ENCODE assay signal across 8 mouse cellular contexts in genomic region chr2:165070096-165070816, GRCm38 (mm10). TPM values are rescaled to one million over a fixed set of nuclear protein-coding genes. Genes with fewer than 3 reads are reported as not detected.
A peak's percentile ranks its signal among the peaks of the same experiment; 100 is the strongest.
DNase-seq lines count a peak whose midpoint lies in the region; ATAC-seq lines count a peak whose summit lies in the region.
"Had no signal": no experiment of that assay in that cellular context is flagged by ENCODE, and none has a peak within 500 bp of the region (broad histone marks: within the 10 kb centered on the region; RNA-seq: fewer than 3 reads in every experiment).

No protein-coding gene starts in this region.

- 0 out of 2 replicates have a peak overlapping the region, but pooled peaks have one; percentile 16 for H3K9ac ChIP-seq in forebrain, embryonic 13.5 days
- 0 out of 2 replicates have a peak overlapping the region, but pooled peaks have one; percentile 35 for H3K9ac ChIP-seq in hindbrain, embryonic 12.5 days
- H3K9ac ChIP-seq: liver, embryonic 15.5 days had no signal

- 19% methylated on average over 20 of the region's 23 CpGs for WGBS in forebrain, embryonic 13.5 days
- 23% methylated on average over 23 of the region's 23 CpGs for WGBS in hindbrain, embryonic 12.5 days

- H3K9me3 ChIP-seq in forebrain, embryonic 13.5 days (replicated peaks), result no peaks in the 10 kb centered on the region
- H3K9me3 ChIP-seq in hindbrain, embryonic 12.5 days (replicated peaks), result no peaks in the 10 kb centered on the region
- H3K9me3 ChIP-seq: liver, embryonic 15.5 days had no signal

- H3K4me1 ChIP-seq in forebrain, embryonic 13.5 days, result peaks cover 32% of the 10 kb centered on the region
- H3K4me1 ChIP-seq in hindbrain, embryonic 12.5 days, result peaks cover 9% of the 10 kb centered on the region
- H3K4me1 ChIP-seq: liver, embryonic 15.5 days had no signal

- peak overlapping the region; percentile 37 for H3K4me2 ChIP-seq in forebrain, embryonic 13.5 days
- peak overlapping the region; percentile 36 for H3K4me2 ChIP-seq in hindbrain, embryonic 12.5 days (replicated peaks)
- H3K4me2 ChIP-seq: liver, embryonic 15.5 days had no signal

- no peak; the same call in 1 of the 2 replicates for ATAC-seq in forebrain, embryonic 13.5 days
- peak; percentile 33; the same call in 1 of the 2 replicates for ATAC-seq in hindbrain, embryonic 12.5 days (ENCODE audit: low FRiP score)

- H3K4me3 ChIP-seq in forebrain, embryonic 13.5 days, result no peak overlapping the region
- no peak overlapping the region; the same call in 1 of the 2 replicates for H3K4me3 ChIP-seq in hindbrain, embryonic 12.5 days
- H3K4me3 ChIP-seq: liver, embryonic 15.5 days had no signal

- no peaks in the 10 kb centered on the region for H3K36me3 ChIP-seq in forebrain, embryonic 13.5 days (ENCODE audit: poor library complexity, severe bottlenecking)
- no peaks in the 10 kb centered on the region for H3K36me3 ChIP-seq in hindbrain, embryonic 12.5 days
- H3K36me3 ChIP-seq: liver, embryonic 15.5 days had no signal

- peaks cover 35% of the 10 kb centered on the region for H3K27me3 ChIP-seq in forebrain, embryonic 13.5 days
- H3K27me3 ChIP-seq in hindbrain, embryonic 12.5 days, result peaks cover 41% of the 10 kb centered on the region

- no peak overlapping the region for H3K27ac ChIP-seq in forebrain, embryonic 13.5 days
- H3K27ac ChIP-seq in hindbrain, embryonic 12.5 days, result no peak overlapping the region
- H3K27ac ChIP-seq: liver, embryonic 15.5 days had no signal

- DNase-seq in NIH3T3 (ENCODE audit: low read depth), result peak; percentile 84
- peak; percentile 26 for DNase-seq in c-Kit-positive CD71-negative TER-119-negative erythroid progenitor cells, embryonic 14.5 days (ENCODE audit: low read depth)
- DNase-seq in layer of hippocampus, postnatal 10 days (ENCODE audit: low spot score in 2 of 2), result peak; percentile 82 to 84
- peak; percentile 67 to 80 for DNase-seq in lung, postnatal 4 days
- DNase-seq in right cerebral cortex, postnatal 25 days, result peak; percentile 63

RNA-seq across cellular contexts. Expression of gene Cd40, which starts 14.8 kb away (rescaled TPM):
- polyA plus RNA-seq in forebrain, embryonic 13.5 days (2015; fragmentation: Nextera tagmentation; extraction: Ambion mirVana), result 5.4 and 6.6 TPM in 2 replicates
- 5.4 and 6.8 TPM in 2 replicates for polyA plus RNA-seq in hindbrain, embryonic 12.5 days (2016; fragmentation: Nextera tagmentation; extraction: Ambion mirVana)
- total RNA-seq in layer of hippocampus, postnatal 10 days (2021), result 1 to 10 TPM; 1.5 to 3.8 TPM

RNA-seq across cellular contexts. Expression of gene 1700025C18Rik, which starts 20.3 kb away (rescaled TPM):
- polyA plus RNA-seq in forebrain, embryonic 13.5 days (2015; fragmentation: Nextera tagmentation; extraction: Ambion mirVana), result not detected in 2 replicates
- not detected in 2 replicates for polyA plus RNA-seq in hindbrain, embryonic 12.5 days (2016; fragmentation: Nextera tagmentation; extraction: Ambion mirVana)
- total RNA-seq in layer of hippocampus, postnatal 10 days (2021), result not detected
- polyA plus RNA-seq: liver, embryonic 15.5 days had no signal

RNA-seq across cellular contexts. Expression of gene Ncoa5, which starts 35.6 kb away (rescaled TPM):
- polyA plus RNA-seq in forebrain, embryonic 13.5 days (2015; fragmentation: Nextera tagmentation; extraction: Ambion mirVana), result 131 and 134 TPM in 2 replicates
- 126 and 129 TPM in 2 replicates for polyA plus RNA-seq in hindbrain, embryonic 12.5 days (2016; fragmentation: Nextera tagmentation; extraction: Ambion mirVana)
- total RNA-seq in layer of hippocampus, postnatal 10 days (2021), result 10 to 100 TPM; 55.8 to 57.6 TPM

Comparison
In these comparisons a context has a peak if more than half of its experiments do, and no peak if none do; other contexts are left out.
1. DNase-seq: peak in every context shown above with its lines; median percentile 84 in NIH3T3; 83 in layer of hippocampus, postnatal 10 days; 74 in lung, postnatal 4 days; 63 in right cerebral cortex, postnatal 25 days; 26 in c-Kit-positive CD71-negative TER-119-negative erythroid progenitor cells, embryonic 14.5 days.